Mouse (Mus musculus) stomach, postnatal 0 days (tissue): ENCODE results near the gene Trpm4.

Source experiments
- CTCF ChIP-seq: IDR thresholded peaks from 2 replicates; pipeline ENCODE4 v1.5.1; 2016; ENCODE audit warnings: antibody characterized with exemption, low read depth, mild to moderate bottlenecking, moderate library complexity
- EP300 ChIP-seq: optimal IDR thresholded peaks from 2 replicates; pipeline ENCODE3; 2016; ENCODE audit warnings: antibody characterized with exemption

DNA sequence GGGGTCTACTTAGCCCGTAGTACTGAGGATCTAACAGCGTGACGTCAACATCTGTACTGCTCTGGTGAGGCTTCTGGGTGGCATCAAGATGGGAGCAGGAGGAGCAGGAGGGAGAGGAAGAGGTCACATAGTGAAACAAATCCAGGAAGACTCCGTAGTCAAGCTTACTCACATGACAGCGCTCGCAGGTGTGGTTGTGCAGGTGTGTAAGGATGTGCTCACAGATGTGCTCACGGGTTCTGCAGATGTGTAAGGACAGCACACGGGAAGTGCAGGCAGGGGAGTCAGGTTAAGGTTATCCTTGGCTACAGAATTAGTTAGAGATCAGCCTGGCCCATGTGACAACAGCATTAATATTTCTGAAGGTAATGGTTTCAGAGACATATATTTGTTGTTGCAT lies 79.8 kb downstream of the Trpm4 start:
- TF ChIP-seq CTCF (no peak), EP300 (no peak)
